Mouse (Mus musculus) limb, embryonic 15.5 days (tissue): Measurements from ENCODE around the gene Rimbp3. TPM values are rescaled to one million over a fixed set of nuclear protein-coding genes. Genes with fewer than 3 reads are reported as not detected.

Source experiments
- polyA plus RNA-seq: library from polyadenylated mRNA; unstranded; fragments of >200 nt; fragmentation: Nextera tagmentation; extraction: Ambion mirVana; gene quantifications from 2 replicates; pipeline ENCODE4 v1.2.1, GENCODE M21; 2015

Rimbp3 gene
- polyA plus RNA-seq, 1 experiment from 2014 or later, result 0.27 TPM

Other genes with a start within 250 kb of the Rimbp3 start
- gene Mapk1, start 225.2 kb upstream of the Rimbp3 start, polyA plus RNA-seq, result 155 and 161 TPM in 2 replicates
- 19.4 and 26.2 TPM in 2 replicates for gene Ypel1, start 138.9 kb upstream of the Rimbp3 start, polyA plus RNA-seq
- 130 and 134 TPM in 2 replicates for gene Ppil2, start 97.3 kb upstream of the Rimbp3 start, polyA plus RNA-seq
- 15.6 and 19.2 TPM in 2 replicates for gene 2610318N02Rik, start 83.4 kb upstream of the Rimbp3 start, polyA plus RNA-seq
- 66.9 and 70.1 TPM in 2 replicates for gene Sdf2l1, start 76.2 kb upstream of the Rimbp3 start, polyA plus RNA-seq
- 14.0 and 14.3 TPM in 2 replicates for gene Ydjc, start 64.0 kb upstream of the Rimbp3 start, polyA plus RNA-seq
- gene Ccdc116, start 61.4 kb upstream of the Rimbp3 start, polyA plus RNA-seq, result 0.63 and 0.93 TPM in 2 replicates
- 313 and 321 TPM in 2 replicates for gene Ube2l3, start 6.0 kb upstream of the Rimbp3 start, polyA plus RNA-seq
- gene Hic2, start 25.0 kb downstream of the Rimbp3 start, polyA plus RNA-seq, result 4.1 and 4.7 TPM in 2 replicates
- 10.1 and 10.2 TPM in 2 replicates for gene Tmem191c, start 67.5 kb downstream of the Rimbp3 start, polyA plus RNA-seq
- gene Serpind1, start 122.8 kb downstream of the Rimbp3 start, polyA plus RNA-seq, result 0.68 and 1.1 TPM in 2 replicates
- 18.1 and 20.5 TPM in 2 replicates for gene Snap29, start 197.4 kb downstream of the Rimbp3 start, polyA plus RNA-seq
- 26.0 and 30.7 TPM in 2 replicates for gene Pi4ka, start 197.7 kb downstream of the Rimbp3 start, polyA plus RNA-seq
- gene Crkl, start 243.4 kb downstream of the Rimbp3 start, polyA plus RNA-seq, result 69.5 and 72.8 TPM in 2 replicates